Mouse (Mus musculus) stomach, postnatal 0 days (tissue): Measurements from ENCODE around the gene Wiz.

Experiments used
- CTCF ChIP-seq: IDR thresholded peaks from 2 replicates; pipeline ENCODE4 v1.5.1; 2016; ENCODE audit warnings: antibody characterized with exemption, low read depth, mild to moderate bottlenecking, moderate library complexity
- EP300 ChIP-seq: optimal IDR thresholded peaks from 2 replicates; pipeline ENCODE3; 2016; ENCODE audit warnings: antibody characterized with exemption

- TF ChIP-seq CTCF: no peak
- TF ChIP-seq EP300: no peak
These were observed 27.5 kb upstream of the Wiz start for GRCm38 (mm10) chr17:32416771-32417170.
